Mouse (Mus musculus) T-helper 2 cell (primary cell): ENCODE data around the gene Iqcf1.
"Not testable (repeated sequence)": the region's sequence is repeated elsewhere in the genome, so short reads cannot be mapped to it uniquely, and the experiment has no call there.

Experiments used
- in situ Hi-C: fragments of 300-600 bp; cut with MboI, MseI; formaldehyde crosslinking; loops from one replicate; pipeline ENCODE4 v1.15.1; 2025; ENCODE audit warnings: high pct_unique_total_duplicates

Iqcf1 gene

GRCm38 (mm10) chr9:106481676-106482075, 18.1 kb upstream of the Iqcf1 start:
- in situ Hi-C loops = no loop called here

GRCm38 (mm10) chr9:106482578-106483115, 17.1 kb upstream of the Iqcf1 start:
- in situ Hi-C loops = no loop called here

DNA sequence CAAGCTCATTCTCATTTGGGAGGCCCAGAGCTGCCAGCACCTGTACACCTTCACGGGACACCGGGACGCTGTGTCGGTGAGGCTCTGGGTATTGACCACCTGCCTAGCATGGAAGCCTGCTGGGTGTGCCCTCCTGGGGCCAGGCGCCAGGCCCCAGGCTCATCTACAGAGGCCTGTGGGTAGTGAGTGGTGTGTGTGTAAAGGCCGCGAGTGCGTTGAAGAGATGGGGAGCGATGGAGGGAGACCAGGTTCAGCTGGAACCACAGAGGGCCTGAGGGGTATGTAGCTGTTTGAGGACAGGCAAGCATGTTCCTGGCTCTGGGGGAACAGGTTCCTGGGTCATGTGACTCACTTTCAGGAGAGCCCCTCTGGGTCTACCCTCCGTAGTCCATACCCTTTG, 16.6 kb upstream of the Iqcf1 start:
- in situ Hi-C loops = no loop called here

DNA sequence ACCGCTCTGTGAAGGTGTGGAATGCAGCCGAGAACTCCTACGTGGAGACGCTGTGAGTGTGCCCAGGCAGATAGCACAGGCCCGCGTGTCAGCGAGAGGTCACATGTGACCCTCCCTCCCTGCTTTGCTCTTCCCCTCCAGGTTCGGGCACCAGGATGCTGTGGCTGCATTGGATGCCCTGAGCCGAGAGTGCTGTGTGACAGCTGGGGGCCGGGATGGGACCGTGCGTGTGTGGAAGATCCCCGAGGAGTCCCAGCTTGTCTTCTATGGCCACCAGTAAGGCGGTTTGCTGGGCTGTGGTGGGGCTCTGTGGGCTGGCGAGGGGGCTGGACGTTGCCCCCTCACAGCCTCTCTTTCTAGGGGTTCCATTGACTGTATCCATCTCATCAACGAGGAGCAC, 16.2 kb upstream of the Iqcf1 start:
- in situ Hi-C loops = no loop called here

DNA sequence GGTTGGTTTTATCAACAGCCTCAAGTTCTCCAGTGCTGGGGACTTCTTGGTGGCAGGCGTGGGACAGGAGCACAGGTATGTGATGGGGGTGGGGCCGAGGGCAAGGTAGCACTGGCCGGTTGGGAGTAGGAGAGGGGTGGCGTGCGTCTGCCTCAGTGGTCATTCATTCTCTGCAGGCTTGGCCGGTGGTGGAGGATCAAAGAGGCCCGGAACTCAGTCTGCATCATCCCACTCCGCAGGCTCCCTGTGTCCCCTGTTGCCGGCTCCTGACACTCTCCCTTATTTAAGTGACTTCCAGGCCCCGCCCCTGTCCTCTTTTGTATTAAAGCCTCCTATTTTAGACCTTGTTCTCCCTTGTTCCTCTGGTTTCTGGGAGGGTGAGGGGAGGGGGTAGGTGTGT, 14.7 kb upstream of the Iqcf1 start:
- in situ Hi-C loops = no loop called here

DNA sequence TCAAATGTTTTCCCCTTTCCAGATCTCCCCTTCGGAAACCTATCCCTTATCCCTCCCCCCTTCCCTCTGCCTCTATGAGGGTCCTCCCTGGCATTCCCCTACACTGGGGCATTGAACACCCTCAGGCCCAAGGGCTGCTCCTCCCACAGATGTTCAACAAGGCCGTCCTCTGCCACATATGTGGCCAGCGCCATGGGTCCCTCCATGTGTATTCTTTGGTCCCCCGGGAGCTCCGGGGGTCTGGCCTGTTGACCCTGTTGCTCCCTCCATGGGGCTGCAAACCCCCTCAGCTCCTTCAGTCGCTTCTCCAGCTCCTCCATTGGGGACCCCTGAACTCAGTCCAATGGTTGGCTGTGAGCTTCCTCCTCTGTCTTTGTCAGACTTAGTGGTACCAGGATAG, 12.2 kb upstream of the Iqcf1 start:
- in situ Hi-C loops = not testable (repeated sequence)

- in situ Hi-C loops = loop anchor here (10.0 kb wide), 1 partner anchor 857 kb away; the partner anchor contains the start of gene Pik3r4
Measured at GRCm38 (mm10) chr9:106501846-106502245, 2.1 kb downstream of the Iqcf1 start.

DNA sequence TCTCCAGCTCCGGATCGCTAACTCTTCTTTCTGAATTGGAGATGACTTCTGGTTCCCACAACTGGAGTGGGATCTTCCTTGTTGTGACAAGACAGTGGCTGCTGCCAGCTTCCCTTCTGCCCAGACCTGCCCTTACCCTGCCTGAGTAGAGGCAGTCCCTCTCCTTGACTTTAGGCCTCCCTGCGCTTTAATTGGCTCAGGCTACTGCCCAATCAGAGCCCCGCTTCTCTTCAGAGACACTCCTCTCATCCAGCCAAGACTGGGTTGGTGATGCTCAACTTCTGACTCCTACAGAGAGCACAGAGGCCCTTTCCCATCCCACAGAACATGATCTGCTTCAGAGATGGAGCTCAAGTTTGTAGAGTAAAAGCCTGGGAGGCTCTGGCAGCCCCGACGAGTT, 4.5 kb downstream of the Iqcf1 start:
- in situ Hi-C loops = loop anchor here (10.0 kb wide), 1 partner anchor 859 kb away; the partner anchor contains the start of gene Pik3r4

DNA sequence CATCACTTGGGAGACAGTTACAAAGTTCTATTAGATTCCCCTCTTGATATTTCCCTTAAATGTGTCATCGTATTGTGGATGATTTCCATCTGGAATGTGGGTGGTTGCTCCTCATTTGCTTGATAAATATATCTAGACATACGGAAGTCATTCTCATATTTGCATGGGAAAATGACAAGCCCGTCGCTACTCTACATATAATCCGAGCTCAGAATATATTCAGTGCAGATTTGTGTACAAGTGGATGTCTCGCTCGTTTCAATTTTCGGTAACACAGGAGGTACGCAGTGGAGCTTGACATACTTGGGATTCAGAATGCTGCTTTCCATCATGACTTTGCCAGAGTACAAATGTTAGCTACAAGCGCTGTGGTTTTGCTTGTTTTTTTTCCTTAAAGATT, 9.6 kb downstream of the Iqcf1 start:
- in situ Hi-C loops = loop anchor here (10.0 kb wide), 1 partner anchor 865 kb away; the partner anchor contains the start of gene Pik3r4

DNA sequence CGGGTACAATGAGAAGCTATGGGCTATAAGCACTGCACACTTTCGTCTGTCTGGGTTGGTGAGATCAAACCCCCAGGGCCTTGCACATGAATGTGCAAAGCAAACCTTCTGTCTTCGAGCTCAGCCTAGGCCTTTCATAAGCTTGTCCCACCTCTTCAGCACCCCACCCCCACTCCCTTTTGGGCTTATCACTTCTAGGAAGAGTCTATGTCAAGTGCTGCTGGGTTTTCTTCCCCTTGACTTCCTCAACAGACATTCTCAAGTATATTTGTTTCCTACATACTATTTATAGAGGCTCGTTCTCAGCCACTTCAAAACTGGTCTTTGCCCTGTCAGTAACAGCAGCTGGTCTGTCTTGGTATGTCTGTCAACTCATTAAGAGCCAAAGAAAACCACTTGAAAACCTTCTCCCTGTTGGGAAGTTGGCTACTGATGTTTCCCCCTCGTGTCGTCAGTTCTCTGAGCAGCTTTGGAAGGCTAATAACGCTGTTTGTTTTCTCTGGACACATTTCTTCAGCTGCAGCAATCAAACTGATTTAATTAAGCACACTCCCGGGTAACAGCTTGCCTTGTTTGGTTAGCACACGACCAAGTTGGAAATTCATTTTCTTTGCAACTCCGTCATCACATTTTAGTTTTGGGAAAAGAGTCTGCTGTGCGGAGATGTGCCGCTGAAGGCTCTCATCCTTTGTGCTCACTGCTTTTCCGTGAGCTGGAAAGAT, 13.1 kb downstream of the Iqcf1 start:
- in situ Hi-C loops = no loop called here

GRCm38 (mm10) chr9:106513566-106513965, 13.8 kb downstream of the Iqcf1 start:
- in situ Hi-C loops = no loop called here

DNA sequence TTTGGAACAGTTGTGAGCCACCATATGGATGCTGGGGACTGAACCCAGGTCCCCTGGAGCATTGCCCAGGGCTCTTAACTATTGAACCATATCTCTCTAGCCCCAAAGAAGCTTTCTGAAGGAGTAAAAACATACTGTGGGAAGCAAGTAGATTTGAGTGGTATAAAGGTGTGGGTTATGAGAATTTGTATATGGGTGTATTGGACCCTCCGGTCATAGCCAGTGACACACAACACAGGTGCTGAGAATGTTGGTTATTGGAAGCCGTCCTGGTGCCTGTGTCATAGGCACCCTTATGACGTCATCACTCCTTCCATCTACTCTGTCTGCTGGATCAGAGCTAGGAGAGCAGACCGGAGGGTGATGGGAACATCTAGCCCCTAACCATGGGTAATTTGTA, 14.5 kb downstream of the Iqcf1 start, which contains the start of gene Iqcf5:
Gene Iqcf5, plus strand, starts transcription at position 301 of the 400 bp plus-strand sequence.
- in situ Hi-C loops = no loop called here

DNA sequence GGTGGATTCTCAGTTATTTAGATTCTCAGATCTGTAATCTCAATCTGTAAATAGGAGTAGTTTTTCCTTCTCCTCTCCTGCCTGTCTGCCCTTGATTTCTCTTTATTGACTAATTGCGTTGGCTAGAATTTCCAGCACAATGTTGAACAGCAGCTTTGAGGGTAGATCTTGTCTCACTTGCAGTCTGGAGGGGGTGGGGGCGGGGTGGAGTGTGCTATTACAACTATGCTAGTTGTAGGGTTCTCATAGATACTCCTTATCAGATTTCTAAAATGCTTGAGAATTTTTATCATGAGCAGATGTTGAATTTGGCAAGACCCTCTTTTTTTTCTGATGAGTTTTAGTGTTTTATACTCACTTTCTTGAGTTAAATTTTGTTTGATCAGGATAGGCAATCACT, 19.7 kb downstream of the Iqcf1 start:
- in situ Hi-C loops = no loop called here

- in situ Hi-C loops = loop anchor here (5.0 kb wide), 1 partner anchor 132 kb away; no protein-coding TSS in a partner anchor
Measured at GRCm38 (mm10) chr9:106519909-106520308, 20.1 kb downstream of the Iqcf1 start.

DNA sequence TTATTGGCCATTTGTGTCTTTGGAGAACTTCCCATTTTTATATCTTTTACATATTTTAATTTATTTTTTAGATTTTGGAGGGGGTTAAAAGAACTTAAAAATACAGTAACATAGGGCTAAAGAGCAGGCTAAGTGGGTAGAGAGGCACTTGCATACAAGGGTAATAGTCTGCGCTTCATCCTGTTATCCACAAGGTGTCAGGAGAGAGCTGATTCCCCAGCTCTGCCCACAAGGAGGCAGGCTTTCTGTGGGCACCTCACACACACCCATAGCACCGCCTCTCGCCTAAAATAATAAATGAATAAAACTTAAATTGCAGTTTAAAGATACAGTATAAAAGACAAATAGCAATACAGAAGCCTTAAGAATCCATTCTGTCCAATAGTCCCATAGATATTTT, 32.1 kb downstream of the Iqcf1 start:
- in situ Hi-C loops = no loop called here

GRCm38 (mm10) chr9:106534296-106534695, 34.5 kb downstream of the Iqcf1 start:
- in situ Hi-C loops = no loop called here

DNA sequence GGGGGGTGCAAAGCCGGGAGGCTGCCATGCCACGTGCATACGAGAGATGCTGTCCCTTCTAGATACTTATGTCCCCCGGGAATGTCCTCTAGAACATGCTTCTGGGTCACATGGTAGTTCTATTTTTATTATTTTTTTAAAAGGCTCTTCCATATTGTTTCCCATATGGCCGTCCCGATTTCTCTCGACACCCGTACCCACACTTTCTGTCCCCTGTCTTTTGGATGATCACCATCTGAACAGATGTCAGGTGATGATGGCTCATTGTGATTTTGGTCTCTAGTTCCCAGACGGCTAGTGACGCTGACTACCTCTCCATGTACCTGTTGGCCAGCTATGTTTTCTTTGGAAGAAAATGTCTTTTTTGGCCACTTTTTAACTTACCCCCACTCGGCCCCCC, 35.2 kb downstream of the Iqcf1 start:
- in situ Hi-C loops = no loop called here
